Mouse (Mus musculus) forebrain, embryonic 15.5 days (tissue): Measurements from ENCODE around the gene Hist1h2bb. TPM values are rescaled to one million over a fixed set of nuclear protein-coding genes. Genes with fewer than 3 reads are reported as not detected.
"Not testable (repeated sequence)": the region's sequence is repeated elsewhere in the genome, so short reads cannot be mapped to it uniquely, and the experiment has no call there.

Experiments
- ATAC-seq: fragments of 200-750 bp; cut with Nextera tagmentation; replicated peaks from 2 replicates; pipeline ENCODE4 v1.8.0; 2017; ENCODE audit warnings: mild to moderate bottlenecking, moderate TSS enrichment, moderate library complexity
- H3K27ac ChIP-seq: fragments of 300-500 bp; sonication (generic); replicated peaks from 2 replicates; pipeline ENCODE4 v1.5.1; 2015; ENCODE audit warnings: mild to moderate bottlenecking, inconsistent platforms
- H3K27me3 ChIP-seq: fragments of 300-500 bp; sonication (generic); 2 replicates; pipeline ENCODE4 v1.6.1; 2015; ENCODE audit warnings: inconsistent platforms
- H3K36me3 ChIP-seq: fragments of 300-500 bp; sonication (generic); 2 replicates; pipeline ENCODE4 v1.6.1; 2015; ENCODE audit warnings: mild to moderate bottlenecking, inconsistent platforms
- H3K4me1 ChIP-seq: fragments of 300-500 bp; sonication (generic); 2 replicates; pipeline ENCODE4 v1.6.1; 2015; ENCODE audit warnings: inconsistent platforms
- H3K4me2 ChIP-seq: fragments of 300-500 bp; sonication (generic); replicated peaks from 2 replicates; pipeline ENCODE4 v1.6.1; 2015; ENCODE audit warnings: mild to moderate bottlenecking, inconsistent platforms
- H3K4me3 ChIP-seq: fragments of 300-500 bp; sonication (generic); 2 replicates; pipeline ENCODE4 v1.5.1; 2015; ENCODE audit warnings: mild to moderate bottlenecking, inconsistent platforms
- H3K9ac ChIP-seq: fragments of 300-500 bp; sonication (generic); replicated peaks from 2 replicates; pipeline ENCODE4 v1.6.1; 2015; ENCODE audit warnings: mild to moderate bottlenecking, inconsistent platforms
- H3K9me3 ChIP-seq: fragments of 300-500 bp; sonication (generic); 2 replicates; pipeline ENCODE4 v1.6.1; 2016; ENCODE audit warnings: inconsistent platforms
- WGBS: fragments of 180-500 bp; shearing (Covaris S2); methylation state at CpG from one replicate; pipeline ENCODE4 v1.1.7; 2015; ENCODE audit warnings: mixed read lengths; 5-methylcytosine and 5-hydroxymethylcytosine counted together
- polyA plus RNA-seq: library from polyadenylated mRNA; unstranded; fragments of >200 nt; fragmentation: Nextera tagmentation; extraction: Ambion mirVana; gene quantifications from 2 replicates; pipeline ENCODE4 v1.2.1, GENCODE M21; 2015

Gene Hist1h2bb
- polyA plus RNA-seq, 1 experiment from 2014 or later = 2.0 TPM

DNA sequence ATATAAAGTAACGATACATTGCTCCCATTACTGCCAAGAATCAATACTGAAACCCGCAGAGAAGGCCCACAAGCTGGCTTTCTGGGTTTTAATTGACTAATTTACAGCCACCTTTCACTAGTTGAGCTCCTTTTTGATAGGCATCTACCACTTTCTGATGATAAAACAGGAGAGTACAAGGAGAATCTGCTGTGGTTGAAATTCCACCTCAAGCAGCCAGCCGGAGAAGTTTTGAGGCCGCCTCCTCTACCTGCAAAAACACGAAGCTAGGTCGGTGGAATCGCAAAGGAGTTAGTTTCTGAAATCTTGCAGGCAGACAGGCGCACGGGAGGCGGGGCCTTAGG, 16.7 kb downstream of the Hist1h2bb start:
- Histone ChIP-seq H3K4me3 (peak overlapping the region; percentile 58), H3K9me3 (no peaks in the 10 kb centered on the region), H3K4me2 (peak overlapping the region; percentile 81), H3K36me3 (no peaks in the 10 kb centered on the region), H3K27me3 (no peaks in the 10 kb centered on the region), H3K9ac (peak overlapping the region; percentile 72), H3K4me1 (peaks cover 36% of the 10 kb centered on the region), H3K27ac (peak overlapping the region; percentile 92)
- WGBS = under 1% methylated on average over 10 of the region's 10 CpGs
- no peak for ATAC-seq

DNA sequence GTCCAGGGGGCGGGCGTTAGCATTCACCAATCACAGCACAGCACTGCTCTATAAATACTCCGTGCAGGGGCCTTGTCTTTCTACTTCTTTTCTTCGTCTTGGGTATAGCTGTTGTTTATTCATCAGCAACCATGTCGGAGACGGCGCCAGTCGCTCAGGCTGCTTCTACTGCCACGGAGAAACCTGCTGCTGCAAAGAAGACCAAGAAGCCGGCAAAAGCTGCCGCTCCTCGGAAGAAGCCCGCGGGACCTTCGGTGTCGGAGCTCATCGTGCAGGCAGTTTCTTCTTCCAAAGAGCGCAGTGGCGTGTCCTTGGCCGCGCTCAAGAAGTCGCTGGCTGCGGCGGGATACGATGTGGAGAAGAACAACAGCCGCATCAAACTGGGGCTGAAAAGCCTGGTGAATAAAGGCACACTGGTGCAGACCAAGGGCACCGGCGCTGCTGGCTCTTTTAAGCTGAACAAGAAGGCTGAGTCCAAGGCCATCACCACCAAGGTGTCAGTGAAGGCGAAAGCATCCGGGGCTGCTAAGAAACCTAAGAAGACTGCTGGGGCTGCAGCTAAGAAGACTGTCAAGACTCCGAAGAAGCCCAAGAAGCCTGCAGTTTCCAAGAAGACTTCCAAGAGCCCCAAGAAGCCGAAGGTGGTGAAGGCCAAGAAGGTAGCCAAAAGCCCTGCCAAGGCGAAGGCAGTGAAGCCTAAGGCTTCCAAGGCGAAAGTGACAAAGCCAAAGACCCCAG, 17.2 kb downstream of the Hist1h2bb start, which contains the start of gene Hist1h1a:
TSS of gene Hist1h1a (plus strand) at position 81 of the 738 bp plus-strand sequence.
- H3K36me3 ChIP-seq = no peaks in the 10 kb centered on the region
- WGBS = 2% methylated on average over 34 of the region's 34 CpGs
- H3K27ac ChIP-seq = peak within 1 kb of the TSS; percentile 92

DNA sequence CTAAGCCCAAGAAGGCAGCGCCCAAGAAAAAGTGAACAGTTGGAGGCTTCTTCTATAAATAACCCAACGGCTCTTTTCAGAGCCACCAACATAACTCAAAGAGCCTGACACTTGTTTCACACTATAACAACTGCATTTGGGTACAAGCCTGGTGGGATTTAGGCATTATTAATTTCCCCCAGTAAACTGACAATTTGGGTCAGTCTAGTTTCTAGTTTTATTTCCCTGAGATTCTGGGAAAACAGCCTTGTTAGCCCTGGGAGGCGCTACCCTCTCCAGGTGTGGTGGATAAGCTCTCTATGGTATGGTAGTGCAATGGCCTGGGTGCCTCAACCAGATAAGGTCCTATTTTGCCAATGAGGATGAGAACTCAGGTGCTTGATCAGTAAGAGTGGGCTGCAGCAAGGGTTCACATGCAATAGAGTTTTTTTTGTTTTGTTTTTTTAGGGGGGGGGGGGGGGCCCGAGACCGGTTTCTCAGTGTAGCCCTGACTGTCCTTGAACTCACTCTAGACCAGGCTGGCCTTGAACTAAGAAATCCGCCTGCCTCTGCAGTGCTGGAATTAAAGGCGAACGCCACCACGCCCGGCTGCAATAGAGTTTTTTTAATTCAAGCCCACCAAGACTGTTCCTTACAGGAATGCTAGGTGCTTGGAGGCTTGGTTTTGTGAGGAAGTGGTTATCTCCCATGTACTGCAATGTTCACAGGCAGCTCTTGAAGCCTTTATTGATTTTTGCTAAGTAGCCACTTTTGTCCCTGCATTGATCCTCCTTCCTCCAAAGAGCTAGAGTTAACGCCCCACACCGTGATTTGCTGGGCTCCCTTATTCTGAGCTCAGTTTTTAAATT, 18.0 kb downstream of the Hist1h2bb start:
- Histone ChIP-seq H3K27me3 (no peaks in the 10 kb centered on the region), H3K4me2 (peak overlapping the region; percentile 81), H3K9ac (peak overlapping the region; percentile 72), H3K4me1 (peaks cover 36% of the 10 kb centered on the region), H3K9me3 (no peaks in the 10 kb centered on the region), H3K36me3 (no peaks in the 10 kb centered on the region), H3K4me3 (peak overlapping the region; percentile 58), H3K27ac (peak overlapping the region; percentile 92)
- ATAC-seq = no peak
- 31% methylated on average over 12 of the region's 12 CpGs for WGBS

More for the DNA sequence above, 17.2 kb downstream of the Hist1h2bb start, which contains the start of gene Hist1h1a:
- peaks cover 36% of the 10 kb centered on the region for H3K4me1 ChIP-seq
- no peaks in the 10 kb centered on the region for H3K27me3 ChIP-seq
- H3K4me3 ChIP-seq = peak within 1 kb of the TSS; percentile 58
- no peaks in the 10 kb centered on the region for H3K9me3 ChIP-seq
- peak; percentile 72 for ATAC-seq
- H3K9ac ChIP-seq = peak within 1 kb of the TSS; percentile 72
- H3K4me2 ChIP-seq = peak within 1 kb of the TSS; percentile 81

DNA sequence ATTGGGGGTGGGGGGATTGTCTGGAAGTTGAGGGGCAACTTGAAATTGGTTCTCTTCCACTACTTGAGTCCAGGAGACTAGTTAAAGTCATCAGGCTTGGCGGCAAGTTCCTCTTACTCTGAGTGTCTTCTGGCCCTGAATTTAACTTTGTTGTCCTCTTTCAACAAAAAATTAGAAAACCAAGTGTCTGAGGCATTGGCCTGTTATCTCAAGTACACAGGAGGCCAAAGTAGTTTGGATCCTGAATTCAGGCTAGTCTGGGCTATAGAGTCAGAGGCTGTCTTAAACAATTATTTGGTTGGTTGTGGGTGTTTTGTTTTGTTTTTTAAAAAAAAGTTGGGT, 18.6 kb downstream of the Hist1h2bb start:
- Histone ChIP-seq H3K9ac (no peak overlapping the region), H3K4me3 (no peak overlapping the region), H3K9me3 (no peaks in the 10 kb centered on the region), H3K27me3 (no peaks in the 10 kb centered on the region), H3K36me3 (no peaks in the 10 kb centered on the region), H3K27ac (no peak overlapping the region), H3K4me2 (no peak overlapping the region), H3K4me1 (peaks cover 31% of the 10 kb centered on the region)
- ATAC-seq = no peak
- 77% methylated on average over 1 of the region's 1 CpGs for WGBS

DNA sequence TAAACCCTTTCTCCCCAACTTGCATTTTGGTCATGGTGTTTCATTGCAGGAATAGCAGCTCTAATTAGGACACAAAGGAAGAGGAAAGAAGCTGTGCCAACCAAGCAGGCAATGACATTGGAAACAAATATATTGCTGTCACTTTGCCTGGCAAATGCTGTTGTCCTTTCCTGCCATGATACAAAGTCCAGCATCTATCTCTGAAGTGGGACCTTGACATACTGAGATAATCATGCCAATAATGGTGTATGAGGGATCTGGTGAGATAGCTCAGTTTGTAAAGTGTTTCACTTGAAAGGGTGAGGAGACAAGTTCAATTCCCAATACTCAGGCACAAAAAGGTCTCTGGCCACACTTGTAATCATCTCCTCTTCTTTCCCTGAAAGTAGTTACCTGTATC, 20.2 kb downstream of the Hist1h2bb start:
- H3K27me3 ChIP-seq = no peaks in the 10 kb centered on the region
- peaks cover 21% of the 10 kb centered on the region for H3K4me1 ChIP-seq
- H3K27ac ChIP-seq = no peak overlapping the region
- no peaks in the 10 kb centered on the region for H3K9me3 ChIP-seq
- no peaks in the 10 kb centered on the region for H3K36me3 ChIP-seq
- H3K9ac ChIP-seq = no peak overlapping the region
- ATAC-seq = no peak
- no peak overlapping the region for H3K4me3 ChIP-seq
- H3K4me2 ChIP-seq = no peak overlapping the region

DNA sequence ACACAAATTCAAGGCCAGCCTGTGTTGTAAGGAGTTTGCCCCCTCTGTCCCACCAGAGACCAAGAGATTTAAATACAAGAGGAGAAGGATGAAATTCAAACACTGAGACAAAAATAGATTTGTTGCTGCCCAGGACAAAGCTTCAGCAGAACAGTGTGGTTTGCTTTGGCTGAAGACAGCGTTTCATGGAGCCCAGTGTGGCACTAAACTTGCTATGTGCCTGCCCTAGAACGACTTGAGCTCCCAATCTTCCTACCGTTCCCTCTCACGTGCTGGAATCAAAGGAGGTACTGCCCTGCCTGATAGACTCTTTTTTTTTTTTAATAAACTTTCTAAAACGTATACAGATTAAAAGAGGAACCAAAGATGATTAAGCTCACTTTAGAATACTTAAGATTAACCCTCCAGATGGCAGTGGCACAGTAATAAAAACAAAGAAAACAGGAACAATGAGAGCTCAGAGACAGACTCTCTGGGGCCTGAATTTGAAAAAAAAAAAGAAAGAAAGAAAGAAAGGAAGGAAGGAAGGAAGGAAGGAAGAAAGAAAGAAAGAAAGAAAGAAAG, 22.4 kb downstream of the Hist1h2bb start:
- Histone ChIP-seq H3K27me3 (no peaks in the 10 kb centered on the region), H3K36me3 (no peaks in the 10 kb centered on the region), H3K27ac (no peak overlapping the region), H3K9ac (no peak overlapping the region), H3K9me3 (no peaks in the 10 kb centered on the region), H3K4me1 (peaks cover 13% of the 10 kb centered on the region), H3K4me2 (no peak overlapping the region), H3K4me3 (no peak overlapping the region)
- WGBS = 32% methylated on average over 5 of the region's 5 CpGs
- ATAC-seq = no peak

DNA sequence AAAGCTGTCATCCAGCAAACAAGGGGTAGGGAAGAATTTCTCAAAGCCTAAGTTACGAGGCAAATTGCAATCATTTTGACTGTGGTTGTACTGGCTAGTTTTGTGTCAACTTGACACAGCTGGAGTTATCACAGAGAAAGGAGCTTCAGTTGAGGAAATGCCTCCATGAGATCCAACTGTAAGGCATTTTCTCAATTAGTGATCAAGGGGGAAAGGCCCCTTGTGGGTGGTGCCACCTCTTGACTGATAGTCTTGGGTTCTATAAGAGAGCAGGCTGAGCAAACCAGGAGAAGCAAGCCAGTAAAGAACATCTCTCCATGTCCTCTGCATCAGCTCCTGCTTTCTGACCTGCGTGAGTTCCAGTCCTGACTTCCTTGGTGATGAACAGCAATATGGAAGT, 23.1 kb downstream of the Hist1h2bb start, which contains the start of gene Trim38:
TSS of gene Trim38 (plus strand) at position 301 of the 400 bp plus-strand sequence.
- H3K36me3 ChIP-seq, H3K27me3 ChIP-seq, H3K27ac ChIP-seq, ATAC-seq, H3K9me3 ChIP-seq, H3K4me1 ChIP-seq, H3K4me3 ChIP-seq, H3K4me2 ChIP-seq, H3K9ac ChIP-seq: not testable (repeated sequence)
- 81% methylated on average over 2 of the region's 2 CpGs for WGBS

DNA sequence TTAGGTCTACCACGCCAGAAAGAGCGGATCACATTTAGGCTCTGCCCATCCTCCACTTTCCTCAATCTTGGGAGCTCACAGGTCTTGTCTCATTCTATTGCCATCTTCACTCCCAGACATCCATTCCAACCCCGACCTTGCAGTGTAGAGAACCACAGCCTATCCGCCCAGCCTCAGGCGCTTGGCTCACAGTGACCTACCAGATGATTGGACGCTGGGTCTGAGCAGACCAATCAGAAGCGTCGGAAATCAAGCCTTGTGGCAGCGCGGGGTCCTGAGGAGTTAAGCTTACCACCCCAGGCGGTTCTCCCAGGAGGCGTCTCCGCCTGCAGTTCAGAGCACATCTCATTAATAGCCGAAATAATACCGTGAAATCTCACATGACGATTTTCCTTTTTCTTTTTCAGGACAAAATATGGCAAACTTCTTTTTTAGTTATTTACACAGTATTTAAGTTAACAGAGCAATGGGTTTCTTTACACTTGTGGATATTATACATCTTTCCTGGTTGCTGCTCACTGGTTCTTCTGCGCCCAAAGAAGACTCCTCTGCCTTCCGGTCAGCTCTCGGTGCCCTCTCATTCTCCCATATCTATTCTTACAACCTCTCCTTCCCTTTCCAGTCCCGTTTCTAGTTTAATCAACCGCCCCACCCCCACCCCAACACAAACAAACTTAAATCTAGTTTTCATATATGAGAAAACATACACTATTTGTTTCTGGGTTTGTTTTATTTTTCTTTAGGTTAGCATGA, 26.2 kb downstream of the Hist1h2bb start:
- no peaks in the 10 kb centered on the region for H3K36me3 ChIP-seq
- H3K4me1 ChIP-seq = 0 out of 2 replicates have a peak, but pooled peaks cover 6% of the 10 kb centered on the region
- H3K9me3 ChIP-seq = no peaks in the 10 kb centered on the region
- ATAC-seq = peak; percentile 90
- H3K9ac ChIP-seq = no peak overlapping the region
- peak overlapping the region; percentile 10 for H3K4me3 ChIP-seq
- no peaks in the 10 kb centered on the region for H3K27me3 ChIP-seq
- 26% methylated on average over 21 of the region's 21 CpGs for WGBS
- no peak overlapping the region for H3K27ac ChIP-seq
- H3K4me2 ChIP-seq = peak overlapping the region; percentile 32

DNA sequence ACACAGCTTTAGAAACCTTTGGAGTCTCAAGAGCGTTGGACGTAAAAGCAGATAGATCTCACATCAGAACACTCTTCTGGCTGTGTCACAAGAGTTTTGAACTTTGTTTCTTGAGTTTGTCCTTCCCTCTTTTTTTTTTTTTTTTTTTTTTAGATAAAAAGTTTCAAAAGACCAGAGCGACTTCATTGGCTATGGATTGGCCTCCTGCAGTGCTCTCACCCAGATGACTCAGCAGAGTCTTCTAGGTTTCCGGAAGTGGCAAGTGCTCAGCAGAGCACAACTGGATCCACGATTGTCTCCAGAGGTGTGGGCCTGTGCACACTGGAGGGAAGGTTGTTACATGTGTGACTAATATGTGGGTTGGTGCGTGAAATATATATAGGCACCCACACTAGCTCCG, 31.8 kb downstream of the Hist1h2bb start:
- no peak overlapping the region for H3K4me2 ChIP-seq
- H3K4me3 ChIP-seq = no peak overlapping the region
- no peak overlapping the region for H3K9ac ChIP-seq
- no peaks in the 10 kb centered on the region for H3K4me1 ChIP-seq
- H3K27me3 ChIP-seq = no peaks in the 10 kb centered on the region
- ATAC-seq = no peak
- WGBS = 93% methylated on average over 7 of the region's 7 CpGs
- H3K36me3 ChIP-seq = no peaks in the 10 kb centered on the region
- no peak overlapping the region for H3K27ac ChIP-seq
- H3K9me3 ChIP-seq = no peaks in the 10 kb centered on the region

DNA sequence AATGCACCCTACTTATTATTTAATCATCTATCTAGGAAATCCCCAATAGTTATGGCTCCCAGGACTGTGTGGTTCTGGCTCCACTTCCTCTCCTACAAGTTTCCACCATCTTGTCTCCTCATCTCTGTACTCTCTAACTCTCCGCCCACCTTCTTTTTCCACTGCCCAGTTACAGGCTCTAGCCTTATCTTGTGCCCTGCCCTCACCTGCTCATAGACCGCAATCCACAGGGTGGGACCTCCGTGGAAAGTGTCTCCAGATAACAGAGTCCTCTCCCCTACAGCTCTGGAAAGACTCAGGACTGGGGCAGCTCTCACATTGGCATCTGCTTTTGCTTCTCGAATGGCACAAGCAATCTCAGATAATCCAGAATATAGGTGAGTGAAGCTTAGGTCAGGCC, 32.5 kb downstream of the Hist1h2bb start:
- no peak overlapping the region for H3K9ac ChIP-seq
- H3K4me2 ChIP-seq = no peak overlapping the region
- no peaks in the 10 kb centered on the region for H3K27me3 ChIP-seq
- no peaks in the 10 kb centered on the region for H3K9me3 ChIP-seq
- WGBS = 89% methylated on average over 4 of the region's 4 CpGs
- no peak overlapping the region for H3K27ac ChIP-seq
- H3K36me3 ChIP-seq = no peaks in the 10 kb centered on the region
- no peak overlapping the region for H3K4me3 ChIP-seq
- ATAC-seq = no peak
- no peaks in the 10 kb centered on the region for H3K4me1 ChIP-seq

DNA sequence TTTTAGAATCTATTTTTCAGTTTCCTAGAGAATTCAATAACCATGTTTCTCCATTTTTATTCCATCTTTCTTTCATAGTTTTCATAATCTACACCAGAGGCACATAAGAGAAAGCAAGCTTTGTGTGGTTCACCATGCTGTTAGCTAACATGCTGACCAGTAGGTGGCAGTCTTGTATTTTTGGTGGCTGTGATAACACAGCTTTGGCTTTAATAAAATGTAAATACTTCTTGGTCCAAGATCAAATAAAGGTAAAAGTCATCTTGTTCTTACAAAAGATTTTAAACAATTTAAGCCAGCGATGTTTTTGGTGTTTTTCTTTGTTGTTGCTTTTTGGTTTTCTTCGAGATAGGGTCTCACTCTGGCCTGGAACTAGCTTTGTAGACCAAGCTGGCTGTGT, 46.0 kb downstream of the Hist1h2bb start:
- peak; percentile 69; the same call in 1 of the 2 replicates for ATAC-seq
- WGBS = 38% methylated on average over 2 of the region's 2 CpGs
- H3K4me3 ChIP-seq = no peak overlapping the region

More for the DNA sequence above, 46.0 kb downstream of the Hist1h2bb start:
- H3K27me3 ChIP-seq = no peaks in the 10 kb centered on the region
- H3K4me1 ChIP-seq = no peaks in the 10 kb centered on the region
- H3K4me2 ChIP-seq = no peak overlapping the region
- no peak overlapping the region for H3K27ac ChIP-seq
- H3K9me3 ChIP-seq = no peaks in the 10 kb centered on the region
- H3K9ac ChIP-seq = no peak overlapping the region
- no peaks in the 10 kb centered on the region for H3K36me3 ChIP-seq
